Mouse (Mus musculus) adrenal gland, adult (tissue): ENCODE measurements around the gene Tcaim.
A peak's percentile ranks its signal among the peaks of the same experiment; 100 is the strongest.

Experiments
- DNase-seq, 2 experiments: peaks; one replicate each; pipeline ENCODE4 v3.0.0; 2022 to 2023; ENCODE audit warnings: low spot score in 1 of 2; ENCODE audit not compliant: inconsistent age in 2 of 2

The Tcaim gene

GRCm38 (mm10) chr9:122805053-122805844 is at the start of gene Tcaim:
TSS of gene Tcaim (plus strand) at chr9:122805539.
- peak; percentile 93 to 99 for DNase-seq

GRCm38 (mm10) chr9:122757614-122758013 is 47.7 kb upstream of the Tcaim start:
- DNase-seq = no peak

DNA sequence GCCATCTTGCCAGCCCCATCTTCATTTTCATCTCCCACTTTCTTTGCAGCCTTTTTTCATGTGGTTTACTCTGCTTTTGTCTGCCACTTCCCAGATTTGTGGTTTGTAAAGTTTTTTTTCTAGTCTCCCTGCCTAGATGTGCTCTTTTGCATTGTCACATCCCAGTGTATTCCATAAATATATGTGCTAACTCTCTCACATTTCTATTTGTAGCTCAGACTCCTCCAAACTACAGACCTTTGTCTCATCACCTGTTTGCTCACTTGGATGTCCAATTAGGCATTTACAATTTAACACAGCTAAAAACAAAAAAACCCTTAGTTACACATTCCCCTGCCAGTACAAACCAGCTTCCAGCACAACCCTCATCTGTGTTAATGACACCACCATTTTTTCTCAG is 45.2 kb upstream of the Tcaim start:
- DNase-seq = no peak

GRCm38 (mm10) chr9:122785231-122785630 is 20.1 kb upstream of the Tcaim start:
- no peak for DNase-seq

- no peak for DNase-seq
These were observed 18.8 kb upstream of the Tcaim start for GRCm38 (mm10) chr9:122786534-122786933.

DNA sequence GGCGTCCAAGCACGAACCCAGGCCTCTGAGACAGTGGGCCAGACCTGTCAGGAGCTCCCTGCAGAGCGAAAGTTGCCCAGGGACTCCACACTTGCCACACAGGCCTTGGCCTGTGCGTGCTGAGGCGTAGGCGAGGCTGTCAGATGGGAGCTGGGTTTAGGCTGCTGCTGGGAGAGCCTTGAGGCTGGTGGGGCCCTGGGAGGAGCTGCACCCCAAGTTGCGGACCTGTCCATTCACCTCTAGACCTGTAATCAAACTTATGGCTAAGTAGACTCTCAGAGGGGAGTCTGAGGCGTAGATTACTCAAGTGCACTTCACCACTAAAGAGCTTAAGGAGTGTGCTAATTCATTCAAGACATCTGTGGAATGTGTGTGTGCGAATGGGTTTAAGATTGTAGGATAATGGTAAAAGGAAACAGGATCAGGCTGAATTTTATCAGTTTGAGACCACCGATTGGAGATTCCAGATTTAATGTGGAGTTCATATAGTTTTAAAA is 554 bp downstream of the Tcaim start:
- DNase-seq = no peak

DNA sequence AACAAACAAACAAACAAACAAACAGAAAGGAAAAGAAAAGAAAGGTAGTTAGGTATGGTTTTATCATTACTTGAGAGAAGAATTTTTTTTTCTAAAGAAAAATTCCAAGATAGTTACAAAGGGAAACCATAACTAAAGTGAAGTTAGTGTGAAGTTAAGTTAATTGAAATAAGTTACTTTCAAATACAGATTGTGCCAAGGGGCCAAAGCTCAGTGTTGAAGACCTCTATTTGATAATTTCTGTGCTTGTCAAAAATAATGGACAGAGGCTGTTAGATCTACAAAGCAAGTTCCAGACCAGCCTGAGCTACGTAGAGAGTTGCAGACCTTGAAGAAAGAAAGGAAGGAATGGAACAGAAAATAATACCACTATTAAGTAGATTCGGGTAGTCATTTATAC is 1.8 kb downstream of the Tcaim start:
- DNase-seq = no peak

DNA sequence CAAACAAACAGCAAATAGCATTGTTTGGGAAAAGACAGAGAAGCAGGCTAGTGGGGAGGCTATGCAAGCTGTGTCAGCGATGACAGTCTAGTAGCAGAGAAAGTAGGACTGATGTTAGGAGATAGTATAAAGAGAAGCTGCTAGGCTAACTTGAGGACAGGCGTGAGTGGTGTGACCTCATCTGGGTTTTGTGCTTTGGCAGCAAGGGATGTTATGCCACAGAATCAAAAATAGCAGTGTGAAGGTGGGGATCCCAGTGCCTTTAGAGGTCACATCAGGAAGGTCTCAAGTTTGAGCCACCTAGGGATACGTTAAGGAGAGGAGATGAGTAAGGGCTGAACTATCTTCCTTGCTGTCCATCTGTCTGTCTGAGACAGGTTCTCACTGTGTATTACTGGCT is 4.9 kb downstream of the Tcaim start:
- DNase-seq = peak in 1 of 2 experiments; percentile 46

DNA sequence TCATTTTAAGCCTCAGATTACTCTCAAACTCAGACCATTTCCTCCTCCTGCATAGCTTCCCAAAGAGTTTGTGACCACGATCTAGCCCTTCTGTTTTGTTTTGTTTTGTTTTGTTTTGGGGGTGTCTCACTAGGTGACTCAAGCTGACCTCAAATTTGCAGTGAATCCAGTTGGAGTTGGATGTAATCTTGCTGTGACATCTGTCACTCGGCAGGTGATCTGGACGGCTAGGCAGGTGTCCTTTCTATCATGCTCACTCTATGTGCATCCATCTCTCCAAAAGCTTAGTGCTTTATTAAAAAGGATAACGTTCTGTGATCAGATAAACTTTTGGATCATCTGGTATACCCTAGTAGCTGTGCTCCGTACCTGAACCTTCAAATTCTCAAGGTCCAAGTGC is 7.0 kb downstream of the Tcaim start:
- no peak for DNase-seq

DNA sequence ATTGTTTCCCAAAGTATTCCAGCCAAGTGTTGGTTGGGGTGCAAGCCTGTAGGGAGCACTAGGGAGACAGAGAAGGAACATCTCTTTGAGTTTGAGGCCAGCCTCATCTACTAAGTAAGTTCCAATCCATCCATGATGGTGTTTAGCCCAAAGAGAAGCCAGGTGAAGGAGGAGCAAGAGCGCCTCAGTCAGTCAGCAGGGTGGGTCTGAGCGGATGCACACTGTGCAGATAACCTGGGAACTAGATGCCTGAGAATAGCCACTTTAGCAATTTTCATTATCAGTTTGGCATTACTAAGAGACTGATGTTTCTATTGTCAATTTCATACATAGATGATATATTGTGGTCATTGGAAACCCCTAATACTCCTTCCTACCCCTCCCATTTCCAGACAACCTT is 9.4 kb downstream of the Tcaim start:
- no peak for DNase-seq

GRCm38 (mm10) chr9:122815239-122815851 is 10.0 kb downstream of the Tcaim start:
- no peak for DNase-seq

- DNase-seq = no peak
These were observed 18.2 kb downstream of the Tcaim start for GRCm38 (mm10) chr9:122823374-122824017.

DNA sequence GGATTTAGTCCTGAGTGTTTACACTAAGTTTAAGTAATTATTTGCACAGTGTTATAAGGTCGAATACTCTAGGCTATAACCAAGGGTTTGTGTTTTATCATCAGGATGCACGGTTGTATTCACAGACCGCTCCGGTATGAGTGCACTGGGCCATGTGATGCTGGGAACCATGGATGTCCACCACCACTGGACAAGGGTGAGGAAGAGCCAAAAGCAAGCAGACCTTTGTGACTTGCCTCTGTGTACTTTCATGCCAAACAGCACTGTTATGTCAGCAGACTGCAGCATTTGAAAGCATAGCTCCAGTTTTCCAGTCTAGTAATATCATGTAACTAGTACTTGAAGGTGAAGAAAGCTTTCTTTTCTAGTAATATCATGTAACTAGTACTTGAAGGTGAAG is 21.4 kb downstream of the Tcaim start:
- DNase-seq = no peak

DNA sequence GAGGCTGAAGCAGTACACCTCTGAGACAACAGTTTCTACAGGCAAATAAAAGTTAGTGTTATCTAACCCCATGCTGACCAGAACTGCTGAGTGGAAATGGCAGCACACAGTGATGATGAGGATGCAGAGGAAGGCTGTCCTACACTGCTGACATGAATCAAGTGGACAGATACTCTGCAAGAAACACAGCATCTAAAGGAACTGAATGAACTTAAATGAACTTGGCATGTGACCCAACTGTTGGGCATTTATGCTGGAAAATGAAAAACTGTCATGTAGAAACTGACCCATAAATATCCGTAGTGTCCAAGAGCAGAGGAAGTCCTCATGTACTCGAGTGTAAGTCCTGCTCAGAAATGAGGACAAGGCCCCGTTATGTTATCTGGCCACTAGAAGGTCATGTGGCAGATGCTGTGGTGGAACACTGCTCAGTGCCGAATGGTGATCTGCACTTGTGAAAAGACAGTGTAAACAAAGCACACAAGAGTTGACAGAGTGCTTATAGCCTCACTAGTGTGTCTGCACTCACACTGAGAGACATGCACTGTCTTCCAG is 24.6 kb downstream of the Tcaim start:
- peak; percentile 27 to 76 for DNase-seq

GRCm38 (mm10) chr9:122836126-122836525 is 30.8 kb downstream of the Tcaim start:
- peak in 1 of 2 experiments; percentile 64 for DNase-seq

GRCm38 (mm10) chr9:122836790-122837189 is 31.5 kb downstream of the Tcaim start:
- DNase-seq = peak; percentile 43 to 71

- no peak for DNase-seq
These were observed 31.9 kb downstream of the Tcaim start for GRCm38 (mm10) chr9:122837216-122837615.

GRCm38 (mm10) chr9:122837680-122838079 is 32.3 kb downstream of the Tcaim start:
- peak; percentile 43 to 71 for DNase-seq

- DNase-seq = peak in 1 of 2 experiments; percentile 57
These were observed 38.4 kb downstream of the Tcaim start, which contains the start of gene Gm35549 for GRCm38 (mm10) chr9:122843760-122844159. TSS of gene Gm35549 (minus strand) at chr9:122844035.

GRCm38 (mm10) chr9:122845621-122846020 is 40.3 kb downstream of the Tcaim start:
- DNase-seq = peak in 1 of 2 experiments; percentile 73

- DNase-seq = peak in 1 of 2 experiments; percentile 55
These were observed 40.8 kb downstream of the Tcaim start for GRCm38 (mm10) chr9:122846156-122846555.
